19 mouse cellular contexts compared by ENCODE assay signal in genomic region chr1:120600149-120600445, GRCm38 (mm10). TPM values are rescaled to one million over a fixed set of nuclear protein-coding genes. Genes with fewer than 3 reads are reported as not detected.
DNase-seq lines count a peak whose midpoint lies in the region; ATAC-seq and TF ChIP-seq lines count a peak whose summit lies in the region.
"Had no signal": no experiment of that assay in that cellular context is flagged by ENCODE, and none has a peak within 500 bp of the region (broad histone marks: within the 10 kb centered on the region; RNA-seq: fewer than 3 reads in every experiment).

No protein-coding gene starts in this region.

- H3K27me3 ChIP-seq in hindbrain, embryonic 16.5 days (replicated peaks; ENCODE audit: control insufficient read depth, insufficient read depth, low read length), result peaks cover 23% of the 10 kb centered on the region
- H3K27me3 ChIP-seq in midbrain, embryonic 14.5 days (ENCODE audit: control insufficient read depth, insufficient read depth, low read length), result peaks cover 65% of the 10 kb centered on the region
- H3K27me3 ChIP-seq in lung, postnatal 0 days (replicated peaks; ENCODE audit: insufficient read depth, low read length), result peaks cover 70% of the 10 kb centered on the region
- H3K27me3 ChIP-seq in kidney, embryonic 16.5 days (ENCODE audit: insufficient read depth, low read length), result peaks cover 97% of the 10 kb centered on the region
- H3K27me3 ChIP-seq: CH12.LX had no signal

- DNase-seq in ZHBTc4 (ENCODE audit: low read depth, low spot score) (peak; percentile 32), adipocyte (ENCODE audit: low spot score) (no peak)
- peak; percentile 65 for DNase-seq in embryo, embryonic 11 days
- peak; percentile 81 for DNase-seq in midbrain, embryonic 14.5 days
- DNase-seq in thymus, postnatal 10 days (ENCODE audit: low spot score in 2 of 2), result no peak
- no peak for DNase-seq in lung, postnatal 0 days (ENCODE audit: low spot score)
- DNase-seq: adrenal gland, postnatal 36 days; cerebellum, adult 11-12 months; kidney, postnatal 36 days; thymus, adult 2 months had no signal

- no peak overlapping the region for H3K4me3 ChIP-seq in hindbrain, embryonic 16.5 days (ENCODE audit: low read length)
- H3K4me3 ChIP-seq in midbrain, embryonic 14.5 days (replicated peaks; ENCODE audit: low read depth, low read length), result peak overlapping the region; percentile 59
- no peak overlapping the region for H3K4me3 ChIP-seq in lung, postnatal 0 days (ENCODE audit: low read depth, low read length)
- H3K4me3 ChIP-seq in kidney, embryonic 16.5 days (ENCODE audit: low read length), result no peak overlapping the region
- H3K4me3 ChIP-seq: embryonic facial prominence, embryonic 12.5 days; heart, embryonic 15.5 days; left cerebral cortex, adult 2 months had no signal

- H3K36me3 ChIP-seq in hindbrain, embryonic 16.5 days (ENCODE audit: control insufficient read depth, insufficient read depth, low read length), result no peaks in the 10 kb centered on the region
- no peaks in the 10 kb centered on the region for H3K36me3 ChIP-seq in midbrain, embryonic 14.5 days (ENCODE audit: control insufficient read depth, insufficient read depth, low read length)
- no peaks in the 10 kb centered on the region for H3K36me3 ChIP-seq in lung, postnatal 0 days (ENCODE audit: insufficient read depth, low read length)
- no peaks in the 10 kb centered on the region for H3K36me3 ChIP-seq in kidney, embryonic 16.5 days (ENCODE audit: insufficient read depth, low read length)
- H3K36me3 ChIP-seq: embryonic facial prominence, embryonic 12.5 days; heart, embryonic 15.5 days had no signal

- no peak for TF ChIP-seq CTCF in lung, postnatal 0 days (IDR thresholded peaks at IDR 0.05)

- H3K4me2 ChIP-seq in hindbrain, embryonic 16.5 days (ENCODE audit: low read length), result peak overlapping the region; percentile 16
- H3K4me2 ChIP-seq in midbrain, embryonic 14.5 days (ENCODE audit: low read length), result peak overlapping the region; percentile 75
- no peak overlapping the region for H3K4me2 ChIP-seq in lung, postnatal 0 days (replicated peaks; ENCODE audit: low read depth, low read length)
- no peak overlapping the region for H3K4me2 ChIP-seq in kidney, embryonic 16.5 days (replicated peaks; ENCODE audit: low read depth, low read length)
- H3K4me2 ChIP-seq: embryonic facial prominence, embryonic 12.5 days; heart, embryonic 15.5 days had no signal

- 0 out of 2 replicates have a peak, but pooled peaks cover 2% of the 10 kb centered on the region for H3K9me3 ChIP-seq in hindbrain, embryonic 16.5 days (ENCODE audit: control insufficient read depth, low read length)
- no peaks in the 10 kb centered on the region for H3K9me3 ChIP-seq in midbrain, embryonic 14.5 days (ENCODE audit: control insufficient read depth, low read length)
- no peaks in the 10 kb centered on the region for H3K9me3 ChIP-seq in lung, postnatal 0 days (ENCODE audit: low read length)
- no peaks in the 10 kb centered on the region for H3K9me3 ChIP-seq in kidney, embryonic 16.5 days (ENCODE audit: low read length)
- H3K9me3 ChIP-seq: embryonic facial prominence, embryonic 12.5 days; heart, embryonic 15.5 days had no signal

- H3K4me1 ChIP-seq in hindbrain, embryonic 16.5 days (ENCODE audit: control insufficient read depth, insufficient read depth, low read depth, low read length), result peaks cover 10% of the 10 kb centered on the region
- H3K4me1 ChIP-seq in midbrain, embryonic 14.5 days (ENCODE audit: control insufficient read depth, insufficient read depth, low read length), result no peaks in the 10 kb centered on the region
- H3K4me1 ChIP-seq in lung, postnatal 0 days (ENCODE audit: insufficient read depth, low read depth, low read length), result peaks cover 5% of the 10 kb centered on the region; the same call in 1 of the 2 replicates
- peaks cover 24% of the 10 kb centered on the region for H3K4me1 ChIP-seq in kidney, embryonic 16.5 days (ENCODE audit: insufficient read depth, low read length)

- peak; percentile 22; the same call in 1 of the 2 replicates for ATAC-seq in hindbrain, embryonic 16.5 days
- ATAC-seq in midbrain, embryonic 14.5 days (ENCODE audit: low FRiP score, low TSS enrichment), result no peak
- ATAC-seq in lung, postnatal 0 days, result no peak
- no peak for ATAC-seq in kidney, embryonic 16.5 days (ENCODE audit: low FRiP score, low TSS enrichment)
- ATAC-seq: inflammation-experienced regulatory T-cells, adult 6 months had no signal

- no peak overlapping the region for H3K9ac ChIP-seq in hindbrain, embryonic 16.5 days (ENCODE audit: low read depth, low read length)
- peak overlapping the region; percentile 42 for H3K9ac ChIP-seq in midbrain, embryonic 14.5 days (replicated peaks; ENCODE audit: low read length)
- H3K9ac ChIP-seq in lung, postnatal 0 days (replicated peaks; ENCODE audit: low read depth), result no peak overlapping the region
- no peak overlapping the region for H3K9ac ChIP-seq in kidney, embryonic 16.5 days (replicated peaks; ENCODE audit: low read length)
- H3K9ac ChIP-seq: embryonic facial prominence, embryonic 12.5 days; heart, embryonic 15.5 days; liver, embryonic 14.5 days had no signal

- no peak for TF ChIP-seq EP300 in lung, postnatal 0 days (IDR thresholded peaks at IDR 0.05)

- no peak overlapping the region for H3K27ac ChIP-seq in hindbrain, embryonic 16.5 days (ENCODE audit: low read depth, low read length)
- peak overlapping the region; percentile 78 for H3K27ac ChIP-seq in midbrain, embryonic 14.5 days (replicated peaks; ENCODE audit: low read depth, low read length)
- no peak overlapping the region for H3K27ac ChIP-seq in lung, postnatal 0 days (ENCODE audit: low read length)
- H3K27ac ChIP-seq in kidney, embryonic 16.5 days (ENCODE audit: low read length), result no peak overlapping the region
- H3K27ac ChIP-seq: embryonic facial prominence, embryonic 12.5 days; heart, embryonic 15.5 days; left cerebral cortex, adult 2 months; liver, embryonic 14.5 days had no signal

- WGBS in hindbrain, embryonic 16.5 days, result 1% methylated on average over 25 of the region's 25 CpGs
- under 1% methylated on average over 25 of the region's 25 CpGs for WGBS in midbrain, embryonic 14.5 days
- WGBS in lung, postnatal 0 days, result 1% methylated on average over 25 of the region's 25 CpGs
- WGBS in kidney, embryonic 16.5 days, result under 1% methylated on average over 25 of the region's 25 CpGs

RNA-seq across cellular contexts. Expression of gene En1, which starts 2.1 kb away (rescaled TPM):
- polyA plus RNA-seq in hindbrain, embryonic 16.5 days (2015; fragmentation: Nextera tagmentation; extraction: Ambion mirVana), result 3.1 and 4.0 TPM in 2 replicates
- polyA plus RNA-seq in midbrain, embryonic 14.5 days (2014; fragmentation: Nextera tagmentation; extraction: Ambion mirVana), result 16.8 and 18.3 TPM in 2 replicates
- not detected in 2 replicates for polyA plus RNA-seq in lung, postnatal 0 days (2015; fragmentation: Nextera tagmentation; extraction: Ambion mirVana)
- 0.06 TPM in 1 of 2 replicates, not detected in the other for polyA plus RNA-seq in kidney, embryonic 16.5 days (2015; fragmentation: Nextera tagmentation; extraction: Ambion mirVana)
- polyA plus RNA-seq: frontal cortex, adult 2 months; heart, embryonic 15.5 days; inflammation-experienced regulatory T-cells, adult 6 months had no signal

Comparison
In these comparisons a context has a peak if more than half of its experiments do, and no peak if none do; other contexts are left out.
1. DNase-seq: peak in ZHBTc4 (single experiment), embryo, embryonic 11 days (single experiment) and midbrain, embryonic 14.5 days (single experiment); none in thymus, postnatal 10 days (0 of 2), adipocyte (single experiment) and lung, postnatal 0 days (single experiment).
2. H3K4me2 ChIP-seq: peak in hindbrain, embryonic 16.5 days (single experiment) and midbrain, embryonic 14.5 days (single experiment); none in lung, postnatal 0 days (single experiment) and kidney, embryonic 16.5 days (single experiment).